Mouse (Mus musculus): ENCODE measurements around the gene Rnf207. TPM values are rescaled to one million over a fixed set of nuclear protein-coding genes. Genes with fewer than 3 reads are reported as not detected.
A peak's percentile ranks its signal among the peaks of the same experiment; 100 is the strongest.

Gene Rnf207
- polyA plus RNA-seq, 1 experiment from 2014 or later: 8.4 TPM

DNA sequence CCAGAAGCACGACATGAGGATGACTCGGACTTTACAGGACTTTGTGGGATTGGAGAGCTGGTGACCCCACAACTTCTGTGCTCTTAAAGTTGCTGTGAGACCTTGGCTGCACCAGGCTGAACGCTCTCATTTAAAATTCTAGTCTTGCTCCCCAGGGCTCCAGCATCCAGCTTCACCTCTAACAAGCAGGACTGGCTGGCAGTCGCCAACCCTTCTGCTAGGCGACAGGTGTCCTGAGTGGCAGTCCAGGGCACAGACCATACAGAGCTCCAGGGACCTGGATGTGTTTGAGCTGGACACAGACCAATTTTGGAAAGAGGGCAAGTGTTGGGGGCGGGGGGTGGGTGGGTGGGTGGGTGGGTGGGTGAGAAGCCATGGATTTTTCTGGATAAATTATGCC is 19.0 kb upstream of the Rnf207 start:
- H3K36me3 ChIP-seq (ENCODE audit: control insufficient read depth, insufficient read depth, low read length): peaks cover 10% of the 10 kb centered on the region; the same call in 1 of the 2 replicates
- H3K9ac ChIP-seq (replicated peaks; ENCODE audit: low read depth, low read length): no peak overlapping the region
- no peak overlapping the region for H3K4me3 ChIP-seq (ENCODE audit: low read depth, low read length)
- H3K9me3 ChIP-seq (ENCODE audit: control insufficient read depth, low read length): no peaks in the 10 kb centered on the region
- no peaks in the 10 kb centered on the region; the same call in 1 of the 2 replicates for H3K27me3 ChIP-seq (ENCODE audit: control insufficient read depth, insufficient read depth, low read length)
- no peak for ATAC-seq (ENCODE audit: low read depth)
- H3K27ac ChIP-seq (ENCODE audit: low read depth, low read length): no peak overlapping the region
- no peak overlapping the region for H3K4me2 ChIP-seq (ENCODE audit: low read depth, low read length)
- WGBS: 27% methylated on average over 5 of the region's 6 CpGs
- H3K4me1 ChIP-seq (ENCODE audit: control insufficient read depth, insufficient read depth, low read length): peaks cover 13% of the 10 kb centered on the region

DNA sequence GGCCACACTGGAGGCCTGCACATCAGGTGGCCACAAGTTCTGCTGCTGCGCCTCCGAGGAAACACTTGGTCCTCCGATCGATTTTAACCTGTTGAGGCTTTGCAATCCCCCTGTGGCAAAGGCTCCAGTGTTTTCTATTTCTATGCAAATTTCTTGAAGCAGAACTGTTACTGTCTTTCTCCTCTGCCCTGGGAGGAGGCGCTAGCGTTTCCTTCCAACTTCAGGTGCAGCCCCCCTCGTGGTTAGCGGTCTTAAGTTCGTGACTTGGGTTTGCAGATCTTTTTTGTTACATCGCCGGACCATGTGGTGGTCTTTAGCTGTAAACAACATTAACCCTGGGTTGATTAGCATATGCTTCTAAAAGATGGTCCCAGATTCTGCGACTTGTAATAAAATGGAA is 14.8 kb upstream of the Rnf207 start:
- H3K4me3 ChIP-seq (ENCODE audit: low read depth, low read length): no peak overlapping the region
- H3K27me3 ChIP-seq (ENCODE audit: control insufficient read depth, insufficient read depth, low read length): no peaks in the 10 kb centered on the region
- no peak overlapping the region for H3K9ac ChIP-seq (replicated peaks; ENCODE audit: low read depth, low read length)
- H3K27ac ChIP-seq (ENCODE audit: low read depth, low read length): no peak overlapping the region
- ATAC-seq (ENCODE audit: low read depth): no peak
- WGBS: 96% methylated on average over 12 of the region's 12 CpGs
- H3K4me1 ChIP-seq (ENCODE audit: control insufficient read depth, insufficient read depth, low read length): peaks cover 3% of the 10 kb centered on the region; the same call in 1 of the 2 replicates
- peaks cover 44% of the 10 kb centered on the region for H3K36me3 ChIP-seq (ENCODE audit: control insufficient read depth, insufficient read depth, low read length)
- H3K9me3 ChIP-seq (ENCODE audit: control insufficient read depth, low read length): no peaks in the 10 kb centered on the region
- H3K4me2 ChIP-seq (ENCODE audit: low read depth, low read length): no peak overlapping the region

DNA sequence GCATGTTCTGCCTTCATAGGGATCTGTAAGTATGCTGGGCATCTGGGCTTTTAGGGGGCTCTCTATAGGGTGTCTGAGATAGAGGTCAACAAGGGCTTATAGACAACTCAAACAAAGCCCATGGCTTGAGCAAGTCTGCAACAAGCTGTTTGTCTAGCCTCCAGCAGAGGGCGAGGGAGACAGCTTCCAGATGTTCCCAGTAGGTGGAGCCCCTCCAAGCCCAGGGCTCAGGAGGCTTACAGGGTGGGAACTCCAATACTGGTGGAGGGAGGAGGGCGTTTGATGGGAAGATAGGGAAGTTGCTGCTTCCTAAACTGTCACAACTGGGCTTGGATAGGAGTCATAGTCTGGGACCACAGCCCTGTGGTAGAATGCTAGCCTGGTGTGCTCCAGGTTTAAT is 14.2 kb upstream of the Rnf207 start:
- H3K36me3 ChIP-seq (ENCODE audit: control insufficient read depth, insufficient read depth, low read length): peaks cover 44% of the 10 kb centered on the region
- H3K27ac ChIP-seq (ENCODE audit: low read depth, low read length): no peak overlapping the region
- peak; percentile 60; the same call in 1 of the 2 replicates for ATAC-seq (ENCODE audit: low read depth)
- no peaks in the 10 kb centered on the region for H3K4me1 ChIP-seq (ENCODE audit: control insufficient read depth, insufficient read depth, low read length)
- H3K9ac ChIP-seq (replicated peaks; ENCODE audit: low read depth, low read length): no peak overlapping the region
- H3K27me3 ChIP-seq (ENCODE audit: control insufficient read depth, insufficient read depth, low read length): no peaks in the 10 kb centered on the region
- H3K4me3 ChIP-seq (ENCODE audit: low read depth, low read length): no peak overlapping the region
- WGBS: 32% methylated on average over 2 of the region's 2 CpGs
- no peak overlapping the region for H3K4me2 ChIP-seq (ENCODE audit: low read depth, low read length)
- no peaks in the 10 kb centered on the region for H3K9me3 ChIP-seq (ENCODE audit: control insufficient read depth, low read length)

DNA sequence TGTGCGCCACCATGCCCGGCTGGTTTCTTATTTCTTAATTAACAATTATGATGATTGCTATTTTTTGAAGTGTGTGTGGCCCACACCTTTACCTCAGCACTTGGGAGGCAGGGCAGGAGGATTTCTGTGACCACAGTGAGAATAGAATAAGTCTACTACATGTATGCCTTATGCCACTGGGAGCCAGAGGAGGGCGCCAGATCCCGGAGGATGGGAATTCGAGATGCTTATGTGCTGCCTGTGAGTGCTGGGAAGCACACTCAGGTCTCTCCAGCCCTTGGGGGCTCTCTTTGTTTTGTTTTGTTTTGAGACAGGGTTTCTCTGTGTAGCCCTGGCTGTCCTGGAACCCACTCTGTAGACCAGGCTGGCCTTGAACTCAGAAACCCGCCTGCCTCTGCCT is 9.9 kb upstream of the Rnf207 start:
- H3K4me1 ChIP-seq (ENCODE audit: control insufficient read depth, insufficient read depth, low read length): peaks cover 10% of the 10 kb centered on the region
- peaks cover 39% of the 10 kb centered on the region for H3K36me3 ChIP-seq (ENCODE audit: control insufficient read depth, insufficient read depth, low read length)
- 80% methylated on average over 6 of the region's 6 CpGs for WGBS
- H3K4me2 ChIP-seq (ENCODE audit: low read depth, low read length): no peak overlapping the region
- no peaks in the 10 kb centered on the region; the same call in 1 of the 2 replicates for H3K27me3 ChIP-seq (ENCODE audit: control insufficient read depth, insufficient read depth, low read length)
- no peak overlapping the region for H3K9ac ChIP-seq (replicated peaks; ENCODE audit: low read depth, low read length)
- H3K27ac ChIP-seq (ENCODE audit: low read depth, low read length): no peak overlapping the region
- no peak for ATAC-seq (ENCODE audit: low read depth)
- no peak overlapping the region for H3K4me3 ChIP-seq (ENCODE audit: low read depth, low read length)
- H3K9me3 ChIP-seq (ENCODE audit: control insufficient read depth, low read length): no peaks in the 10 kb centered on the region

DNA sequence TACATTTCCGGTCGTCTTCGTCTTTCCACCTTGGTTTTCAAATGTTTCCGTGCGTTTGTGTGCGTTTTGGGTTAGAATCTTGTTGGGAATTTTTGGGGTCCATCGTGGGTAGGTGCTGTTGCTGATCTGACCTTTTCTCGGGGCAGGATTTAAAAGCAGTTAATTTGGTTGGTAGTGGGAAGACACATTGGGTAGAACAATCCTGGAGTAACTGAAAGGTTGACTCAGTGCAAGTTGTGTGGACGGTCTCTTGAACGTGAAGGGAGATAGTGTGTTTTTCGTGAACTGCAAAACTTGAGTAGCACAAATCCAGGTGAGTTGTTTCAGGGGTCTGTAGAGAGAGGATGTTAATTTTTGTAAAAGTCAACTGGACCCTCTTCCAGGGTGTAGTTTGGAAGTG is 7.8 kb upstream of the Rnf207 start:
- H3K4me3 ChIP-seq (ENCODE audit: low read depth, low read length): peak overlapping the region; percentile 72
- H3K27me3 ChIP-seq (ENCODE audit: control insufficient read depth, insufficient read depth, low read length): no peaks in the 10 kb centered on the region; the same call in 1 of the 2 replicates
- H3K4me2 ChIP-seq (ENCODE audit: low read depth, low read length): peak overlapping the region; percentile 58
- no peak for ATAC-seq (ENCODE audit: low read depth)
- H3K9ac ChIP-seq (replicated peaks; ENCODE audit: low read depth, low read length): peak overlapping the region; percentile 60
- H3K27ac ChIP-seq (ENCODE audit: low read depth, low read length): no peak overlapping the region
- peaks cover 23% of the 10 kb centered on the region for H3K36me3 ChIP-seq (ENCODE audit: control insufficient read depth, insufficient read depth, low read length)
- no peaks in the 10 kb centered on the region for H3K9me3 ChIP-seq (ENCODE audit: control insufficient read depth, low read length)
- WGBS: 2% methylated on average over 11 of the region's 11 CpGs
- peaks cover 10% of the 10 kb centered on the region for H3K4me1 ChIP-seq (ENCODE audit: control insufficient read depth, insufficient read depth, low read length)

DNA sequence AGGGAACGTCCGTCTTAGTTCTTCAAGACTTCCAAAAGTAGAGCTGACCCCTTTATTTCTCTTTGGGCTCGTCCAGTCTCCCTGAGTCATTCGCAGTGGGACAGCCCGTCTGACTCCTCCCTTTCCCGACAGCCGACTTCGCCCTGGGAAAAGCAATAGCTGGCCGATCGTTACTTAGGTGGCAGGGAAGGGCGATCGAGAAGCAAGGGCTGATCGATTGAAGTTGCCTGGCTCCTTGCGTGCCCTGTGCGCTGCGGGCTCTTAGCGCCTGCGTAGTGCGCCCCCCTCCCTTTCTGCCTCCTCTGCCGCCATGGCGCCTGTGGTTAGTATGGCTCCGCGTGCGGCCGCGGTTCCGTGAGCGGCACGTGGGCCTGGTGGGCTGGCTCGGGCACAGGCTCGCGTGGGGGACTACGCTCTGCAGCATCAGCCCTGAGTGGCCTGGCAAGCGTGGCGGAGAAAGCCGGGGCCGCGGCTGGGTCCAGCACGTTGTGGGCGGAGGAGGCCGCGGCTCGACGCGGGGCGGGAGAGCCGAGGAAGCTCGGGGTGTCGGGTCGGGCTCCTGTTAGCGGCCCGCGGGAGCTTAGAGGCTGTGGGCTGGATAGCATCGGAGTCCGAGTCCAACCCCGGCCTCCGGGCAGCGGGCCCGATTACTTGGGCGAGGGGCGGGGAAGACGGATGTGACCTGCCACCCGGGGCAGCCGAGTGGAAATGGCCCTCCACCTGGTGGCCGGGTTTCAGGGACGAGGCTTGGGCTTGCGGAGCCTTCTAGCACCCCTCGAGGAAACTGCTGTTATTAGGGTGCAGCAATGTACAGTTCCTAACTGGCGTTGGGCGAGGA is 7.0 kb upstream of the Rnf207 start, which contains the start of gene Rpl22:
Rpl22 (plus strand) TSS at position 169 of the 838 bp plus-strand sequence.
- peak; percentile 96 for ATAC-seq (ENCODE audit: low read depth)
- Histone ChIP-seq H3K27me3 (ENCODE audit: control insufficient read depth, insufficient read depth, low read length) (no peaks in the 10 kb centered on the region; the same call in 1 of the 2 replicates), H3K27ac (ENCODE audit: low read depth, low read length) (peak within 1 kb of the TSS; percentile 67), H3K4me3 (ENCODE audit: low read depth, low read length) (peak within 1 kb of the TSS; percentile 72), H3K9ac (replicated peaks; ENCODE audit: low read depth, low read length) (peak within 1 kb of the TSS; percentile 60), H3K4me1 (ENCODE audit: control insufficient read depth, insufficient read depth, low read length) (peaks cover 10% of the 10 kb centered on the region), H3K9me3 (ENCODE audit: control insufficient read depth, low read length) (no peaks in the 10 kb centered on the region), H3K4me2 (ENCODE audit: low read depth, low read length) (peak within 1 kb of the TSS; percentile 58), H3K36me3 (ENCODE audit: control insufficient read depth, insufficient read depth, low read length) (peaks cover 16% of the 10 kb centered on the region)
- WGBS: under 1% methylated on average over 66 of the region's 70 CpGs

DNA sequence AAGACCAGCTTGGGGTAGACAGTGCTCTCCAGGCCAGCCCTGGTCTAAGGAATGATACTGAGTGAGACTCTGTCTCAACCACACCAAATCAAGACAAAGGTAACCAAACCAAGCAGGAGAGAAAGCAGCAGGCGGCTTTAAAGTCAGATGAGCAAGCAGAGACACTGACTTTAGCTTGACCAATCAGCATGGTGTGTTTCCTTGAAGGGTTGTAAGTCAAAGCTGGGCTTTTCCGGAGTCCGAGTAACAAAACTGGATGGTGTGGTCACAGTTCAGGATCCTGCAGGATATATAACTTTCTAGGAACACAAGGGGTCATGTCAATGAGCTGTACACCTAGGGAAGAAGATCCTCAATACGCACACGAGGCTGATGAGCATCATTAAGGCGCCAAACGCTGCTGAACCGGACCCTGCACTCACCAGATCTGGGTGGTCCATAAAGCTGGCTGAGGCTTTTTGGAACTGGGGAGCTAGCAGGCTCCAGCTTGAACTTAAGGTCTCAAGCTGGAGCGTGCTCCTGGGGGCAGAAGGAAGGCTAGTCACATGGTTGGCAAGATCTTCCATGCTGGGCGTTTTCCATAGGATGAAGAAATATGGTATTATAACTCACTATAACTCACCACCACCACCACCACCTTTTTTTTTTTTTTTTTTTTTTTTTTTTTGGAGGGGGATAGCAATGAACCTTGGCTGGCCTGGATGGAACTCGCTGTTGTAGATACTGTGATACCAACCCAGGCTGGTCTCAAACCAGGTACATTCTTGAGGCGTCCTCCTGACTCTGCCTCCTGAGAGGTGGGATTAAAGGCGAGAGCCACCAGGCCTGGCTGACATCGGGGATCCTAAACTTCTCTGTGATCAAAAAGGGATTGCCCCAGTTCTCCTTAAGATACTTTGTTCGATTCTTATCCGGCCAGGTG is 6.1 kb upstream of the Rnf207 start:
- H3K9me3 ChIP-seq (ENCODE audit: control insufficient read depth, low read length): no peaks in the 10 kb centered on the region
- H3K9ac ChIP-seq (replicated peaks; ENCODE audit: low read depth, low read length): no peak overlapping the region
- H3K36me3 ChIP-seq (ENCODE audit: control insufficient read depth, insufficient read depth, low read length): peaks cover 11% of the 10 kb centered on the region
- peaks cover 10% of the 10 kb centered on the region for H3K4me1 ChIP-seq (ENCODE audit: control insufficient read depth, insufficient read depth, low read length)
- H3K4me2 ChIP-seq (ENCODE audit: low read depth, low read length): peak overlapping the region; percentile 32; the same call in 1 of the 2 replicates
- H3K27me3 ChIP-seq (ENCODE audit: control insufficient read depth, insufficient read depth, low read length): no peaks in the 10 kb centered on the region; the same call in 1 of the 2 replicates
- no peak overlapping the region for H3K27ac ChIP-seq (ENCODE audit: low read depth, low read length)
- ATAC-seq (ENCODE audit: low read depth): peak; percentile 9; the same call in 1 of the 2 replicates
- 59% methylated on average over 16 of the region's 16 CpGs for WGBS
- peak overlapping the region; percentile 72 for H3K4me3 ChIP-seq (ENCODE audit: low read depth, low read length)

DNA sequence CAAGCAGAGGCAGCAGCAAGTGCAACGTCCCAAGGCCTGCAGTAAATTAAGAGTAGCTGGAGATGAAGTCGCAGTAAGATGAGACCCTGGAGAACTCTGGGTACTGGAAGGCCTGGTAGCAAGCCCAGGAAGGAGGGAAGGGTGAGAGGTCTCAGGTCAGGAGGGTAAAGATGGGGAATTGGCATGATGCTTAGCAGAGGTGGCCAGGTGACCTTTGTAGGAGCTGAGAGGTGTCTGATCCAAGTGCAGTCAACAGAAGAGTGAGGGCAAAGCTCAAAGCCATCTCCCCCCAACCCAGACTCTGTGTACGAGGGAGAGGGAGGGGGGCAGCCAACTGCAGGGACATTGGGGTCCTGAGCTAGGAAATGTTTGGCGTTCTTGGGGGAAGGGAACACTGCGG is 2.7 kb upstream of the Rnf207 start:
- H3K27me3 ChIP-seq (ENCODE audit: control insufficient read depth, insufficient read depth, low read length): peaks cover 8% of the 10 kb centered on the region
- no peaks in the 10 kb centered on the region for H3K36me3 ChIP-seq (ENCODE audit: control insufficient read depth, insufficient read depth, low read length)
- H3K27ac ChIP-seq (ENCODE audit: low read depth, low read length): no peak overlapping the region
- no peaks in the 10 kb centered on the region for H3K9me3 ChIP-seq (ENCODE audit: control insufficient read depth, low read length)
- no peak overlapping the region for H3K4me2 ChIP-seq (ENCODE audit: low read depth, low read length)
- H3K4me3 ChIP-seq (ENCODE audit: low read depth, low read length): no peak overlapping the region
- WGBS: 56% methylated on average over 5 of the region's 5 CpGs
- ATAC-seq (ENCODE audit: low read depth): no peak
- H3K4me1 ChIP-seq (ENCODE audit: control insufficient read depth, insufficient read depth, low read length): peaks cover 2% of the 10 kb centered on the region
- H3K9ac ChIP-seq (replicated peaks; ENCODE audit: low read depth, low read length): no peak overlapping the region

Data from neural tube, embryonic 14.5 days (tissue).